In the genomic region with DNA sequence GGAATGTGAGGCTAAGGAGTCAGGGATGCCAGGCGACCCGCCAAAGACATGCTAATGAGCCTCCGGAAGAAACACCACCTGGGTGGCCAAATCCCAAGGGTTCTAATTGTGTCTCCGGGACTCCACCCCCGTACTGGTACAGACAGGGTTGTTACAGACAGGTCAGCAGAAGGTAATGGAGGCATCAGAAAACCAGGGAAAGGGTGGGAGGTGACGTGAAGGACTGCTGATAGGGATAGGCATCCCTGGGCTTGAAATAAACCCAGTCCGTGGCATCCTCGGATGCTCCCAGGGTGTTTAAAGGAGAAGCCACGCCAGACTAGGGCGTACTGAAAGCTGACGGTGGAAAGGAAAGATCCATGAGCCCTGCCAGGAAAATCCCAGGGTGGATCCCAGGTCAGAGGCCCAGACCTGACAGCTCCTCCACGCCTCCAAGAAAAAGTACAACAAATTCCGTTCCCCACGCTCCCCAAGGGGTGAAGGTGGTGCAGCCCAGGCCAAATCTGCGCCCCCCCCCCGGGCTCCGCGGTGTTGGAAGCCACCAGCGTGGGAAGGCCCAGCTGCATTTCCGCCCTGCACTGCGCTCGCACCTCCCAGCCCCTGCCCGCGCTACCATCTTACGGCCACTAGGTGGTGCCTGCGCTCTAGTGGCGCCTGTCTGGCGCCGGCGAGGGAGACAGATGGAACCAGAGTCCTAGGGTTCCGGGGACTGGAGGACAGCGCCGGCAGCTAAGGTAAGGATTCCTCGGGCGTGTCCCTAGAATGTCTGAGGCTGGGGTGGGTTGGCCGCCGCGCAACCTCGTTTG, we compare ENCODE assay signal across 8 mouse cellular contexts. TPM values are rescaled to one million over a fixed set of nuclear protein-coding genes. Genes with fewer than 3 reads are reported as not detected.
A peak's percentile ranks its signal among the peaks of the same experiment; 100 is the strongest.
DNase-seq lines count a peak whose midpoint lies in the region; ATAC-seq and TF ChIP-seq lines count a peak whose summit lies in the region.

A gene (plus strand): TSS at position 172 of the 806 bp plus-strand sequence.

- peak within 1 kb of the TSS; percentile 57 for H3K4me3 ChIP-seq in heart, embryonic 11.5 days (ENCODE audit: low read depth, low read length)
- H3K4me3 ChIP-seq in kidney, embryonic 16.5 days (ENCODE audit: low read length), result peak within 1 kb of the TSS; percentile 56
- peak within 1 kb of the TSS; percentile 78 for H3K4me3 ChIP-seq in liver, adult 2 months (ENCODE audit: insufficient read depth, low read depth, low read length)
- H3K4me3 ChIP-seq in myocyte, result peak within 1 kb of the TSS; percentile 35

- no peaks in the 10 kb centered on the region for H3K36me3 ChIP-seq in heart, embryonic 11.5 days (ENCODE audit: control insufficient read depth, insufficient read depth, low read length)
- no peaks in the 10 kb centered on the region for H3K36me3 ChIP-seq in kidney, embryonic 16.5 days (ENCODE audit: insufficient read depth, low read length)
- no peaks in the 10 kb centered on the region for H3K36me3 ChIP-seq in liver, adult 2 months (ENCODE audit: control insufficient read depth, insufficient read depth, low read length)
- H3K36me3 ChIP-seq in myocyte (ENCODE audit: control insufficient read depth, insufficient read depth), result no peaks in the 10 kb centered on the region
- no peaks in the 10 kb centered on the region for H3K36me3 ChIP-seq in splenic B cell, adult 2 months (ENCODE audit: control insufficient read depth, insufficient read depth, low read length, poor library complexity, severe bottlenecking)

- WGBS in heart, embryonic 11.5 days (ENCODE audit: insufficient replicate concordance), result 1% methylated on average over 38 of the region's 39 CpGs
- 1% methylated on average over 38 of the region's 39 CpGs for WGBS in kidney, embryonic 16.5 days
- WGBS in liver, adult 2 months, result 4% methylated on average over 39 of the region's 39 CpGs

- H3K4me1 ChIP-seq in heart, embryonic 11.5 days (ENCODE audit: control insufficient read depth, insufficient read depth, low read length), result peaks cover 5% of the 10 kb centered on the region; the same call in 1 of the 2 replicates
- peaks cover 12% of the 10 kb centered on the region for H3K4me1 ChIP-seq in kidney, embryonic 16.5 days (ENCODE audit: insufficient read depth, low read length)
- peaks cover 26% of the 10 kb centered on the region; the same call in 1 of the 2 replicates for H3K4me1 ChIP-seq in liver, adult 2 months (ENCODE audit: control insufficient read depth, insufficient read depth, low read length)

- H3K4me2 ChIP-seq in heart, embryonic 11.5 days, result peak within 1 kb of the TSS; percentile 89
- peak within 1 kb of the TSS; percentile 87 for H3K4me2 ChIP-seq in kidney, embryonic 16.5 days (replicated peaks; ENCODE audit: low read depth, low read length)
- peak within 1 kb of the TSS; percentile 92 for H3K4me2 ChIP-seq in myocyte (ENCODE audit: low read depth)

- H3K9ac ChIP-seq in heart, embryonic 11.5 days (ENCODE audit: low read depth, low read length), result peak within 1 kb of the TSS; percentile 77
- H3K9ac ChIP-seq in kidney, embryonic 16.5 days (replicated peaks; ENCODE audit: low read length), result peak within 1 kb of the TSS; percentile 67
- peak within 1 kb of the TSS; percentile 84 for H3K9ac ChIP-seq in liver, adult 2 months (ENCODE audit: low read depth, low read length)

- ATAC-seq in erythroblast, adult 5-6 weeks (replicated peaks; ENCODE audit: low FRiP score, poor library complexity, severe bottlenecking), result peak; percentile 99
- ATAC-seq in heart, embryonic 11.5 days (replicated peaks; ENCODE audit: insufficient number of reproducible peaks, low FRiP score, low TSS enrichment), result peak; percentile 86
- ATAC-seq in kidney, embryonic 16.5 days (ENCODE audit: low FRiP score, low TSS enrichment), result peak; percentile 95

- H3K79me2 ChIP-seq in liver, adult 2 months (ENCODE audit: control insufficient read depth, insufficient read depth, low read length), result no peaks in the 10 kb centered on the region; the same call in 1 of the 2 replicates
- no peaks in the 10 kb centered on the region for H3K79me2 ChIP-seq in myocyte (ENCODE audit: control insufficient read depth, insufficient read depth)

- no peaks in the 10 kb centered on the region for H3K9me3 ChIP-seq in heart, embryonic 11.5 days (replicated peaks; ENCODE audit: control insufficient read depth, low read length)
- no peaks in the 10 kb centered on the region for H3K9me3 ChIP-seq in kidney, embryonic 16.5 days (ENCODE audit: low read length)

- peak; percentile 97 for DNase-seq in B cell, adult 2 months
- DNase-seq in brain, adult 2 months (ENCODE audit: low read depth, low spot score), result peak; percentile 97
- peak; percentile 73 for DNase-seq in liver, adult 2 months (ENCODE audit: extremely low read depth, low read depth, low spot score)
- DNase-seq in splenic B cell, adult 2 months (ENCODE audit: low read depth, low spot score), result peak; percentile 91

- H3ac ChIP-seq in myocyte (ENCODE audit: control insufficient read depth, insufficient read length), result peak within 1 kb of the TSS; percentile 0

- H3K27me3 ChIP-seq in heart, embryonic 11.5 days (ENCODE audit: control insufficient read depth, insufficient read depth, low read length), result no peaks in the 10 kb centered on the region
- no peaks in the 10 kb centered on the region for H3K27me3 ChIP-seq in kidney, embryonic 16.5 days (ENCODE audit: insufficient read depth, low read length)
- H3K27me3 ChIP-seq in liver, adult 2 months (ENCODE audit: control insufficient read depth, insufficient read depth, low read length), result no peaks in the 10 kb centered on the region
- no peaks in the 10 kb centered on the region for H3K27me3 ChIP-seq in myocyte (ENCODE audit: control insufficient read depth, insufficient read depth, insufficient read length)
- no peaks in the 10 kb centered on the region for H3K27me3 ChIP-seq in splenic B cell, adult 2 months (ENCODE audit: control insufficient read depth, insufficient read depth, low read length, poor library complexity, severe bottlenecking)

- H3K27ac ChIP-seq in heart, embryonic 11.5 days (ENCODE audit: low read depth, low read length), result 0 out of 2 replicates have a peak within 1 kb of the TSS, but pooled peaks have one; percentile 29
- H3K27ac ChIP-seq in kidney, embryonic 16.5 days (ENCODE audit: low read length), result peak within 1 kb of the TSS; percentile 58; the same call in 1 of the 2 replicates
- H3K27ac ChIP-seq in liver, adult 2 months (replicated peaks; ENCODE audit: insufficient read depth, low read depth, low read length), result peak within 1 kb of the TSS; percentile 83

- peak; percentile 97 for TF ChIP-seq CTCF in liver, adult 2 months (IDR thresholded peaks at IDR 0.05; ENCODE audit: low read depth, low read length)

- TF ChIP-seq POLR2A in liver, adult 2 months (IDR thresholded peaks at IDR 0.05; ENCODE audit: extremely low read depth, insufficient read depth, low read length), result no peak
- peak; percentile 17 for TF ChIP-seq POLR2A in myocyte (IDR thresholded peaks at IDR 0.05; ENCODE audit: insufficient read length, low read depth)

TF ChIP-seq in myocyte, 11 proteins besides CTCF, POLR2A, EP300 and RAD21:
- peak; percentile 10 for TF ChIP-seq TCF3 (IDR thresholded peaks at IDR 0.05; ENCODE audit: insufficient read length, low read depth)
- TF ChIP-seq MAX (IDR thresholded peaks at IDR 0.05; ENCODE audit: low read depth), result no peak
- no peak for TF ChIP-seq SRF (IDR thresholded peaks at IDR 0.05; ENCODE audit: control insufficient read depth, insufficient read length, low read depth)
- peak in 1 of 3 experiments; percentile 61 for TF ChIP-seq MYOD1 (IDR thresholded peaks at IDR 0.05; ENCODE audit: control insufficient read depth in 1 of 3, insufficient read length in 2 of 3, low read depth in 2 of 3)
- TF ChIP-seq TCF12 (IDR thresholded peaks at IDR 0.05; ENCODE audit: insufficient read depth, poor library complexity, severe bottlenecking), result no peak
- TF ChIP-seq MYOG (IDR thresholded peaks at IDR 0.05; ENCODE audit: control insufficient read depth in 1 of 3, insufficient read depth in 1 of 3, insufficient read length in 2 of 3, low read depth in 2 of 3), result peak in 2 of 3 experiments; percentile 31 to 49

RNA-seq across cellular contexts. Expression of the gene that starts here (rescaled TPM):
- total RNA-seq in erythroblast, adult 5-6 weeks (2015; ENCODE audit: low replicate concordance), result 47.5 and 64.2 TPM in 2 replicates
- total RNA-seq in erythroblast, adult 5-6 weeks (2017; ENCODE audit: low replicate concordance), result 49.6 and 56.0 TPM in 2 replicates
- polyA plus RNA-seq in heart, embryonic 11.5 days (2014; fragmentation: Nextera tagmentation; extraction: Ambion mirVana), result 44.7 and 46.7 TPM in 2 replicates
- 88.1 and 97.1 TPM in 2 replicates for polyA plus RNA-seq in kidney, embryonic 16.5 days (2015; fragmentation: Nextera tagmentation; extraction: Ambion mirVana)
- 42.3 and 63.2 TPM in 2 replicates for total RNA-seq in liver, adult 2 months (2014; rRNA removed)
- 51.6 and 88.2 TPM in 2 replicates for polyA plus RNA-seq in liver, adult 2 months (2012; rRNA removed)
- polyA plus RNA-seq in myocyte (2012; fragmentation: generic; extraction: Trizol), result 29.6 TPM

Comparison
In these comparisons a context has a peak if more than half of its experiments do, and no peak if none do; other contexts are left out.
1. Peak in every context shown above with its lines: DNase-seq, ATAC-seq, H3K4me3 ChIP-seq and H3K27ac ChIP-seq.
2. H3K27ac ChIP-seq: peak in every context shown above with its lines; median percentile 83 in liver, adult 2 months; 58 in kidney, embryonic 16.5 days; 29 in heart, embryonic 11.5 days.